Mouse (Mus musculus) G1E-ER4 (cell line): ENCODE measurements around the gene Poln. TPM values are rescaled to one million over a fixed set of nuclear protein-coding genes. Genes with fewer than 3 reads are reported as not detected.

Source experiments
- GATA1 ChIP-seq: IDR thresholded peaks from one replicate; pipeline ENCODE4 v1.8.0; 2012; ENCODE audit warnings: low read length, inconsistent platforms
- polyA plus RNA-seq: library from polyadenylated mRNA; stranded (reverse); fragments of >175 nt; gene quantifications from 2 replicates; pipeline ENCODE4 v1.2.3, GENCODE M21; 2012

Gene Poln
- polyA plus RNA-seq = 0.02 and 0.04 TPM in 2 replicates

- no peak for TF ChIP-seq GATA1
Measured at GRCm38 (mm10) chr5:34168950-34169891, at the start of gene Poln, which contains the start of gene Haus3. Gene Poln, minus strand, starts transcription at chr5:34169448. Gene Haus3, minus strand, starts transcription at chr5:34169527.

- TF ChIP-seq GATA1 = no peak
Measured at GRCm38 (mm10) chr5:34218672-34219071, 49.4 kb upstream of the Poln start.

GRCm38 (mm10) chr5:34217756-34218155, 48.5 kb upstream of the Poln start:
- no peak for TF ChIP-seq GATA1

- TF ChIP-seq GATA1 = no peak
Measured at GRCm38 (mm10) chr5:34216025-34216424, 46.8 kb upstream of the Poln start.

- no peak for TF ChIP-seq GATA1
Measured at GRCm38 (mm10) chr5:34213659-34214058, 44.4 kb upstream of the Poln start.

GRCm38 (mm10) chr5:34210279-34210678, 41.0 kb upstream of the Poln start:
- no peak for TF ChIP-seq GATA1

- TF ChIP-seq GATA1 = no peak
Measured at GRCm38 (mm10) chr5:34207503-34207902, 38.3 kb upstream of the Poln start.

- no peak for TF ChIP-seq GATA1
Measured at GRCm38 (mm10) chr5:34205788-34206187, 36.5 kb upstream of the Poln start.

- TF ChIP-seq GATA1 = no peak
Measured at GRCm38 (mm10) chr5:34204911-34205310, 35.7 kb upstream of the Poln start.

- no peak for TF ChIP-seq GATA1
Measured at GRCm38 (mm10) chr5:34202006-34202405, 32.8 kb upstream of the Poln start.

GRCm38 (mm10) chr5:34201396-34201795, 32.1 kb upstream of the Poln start:
- TF ChIP-seq GATA1 = no peak

- no peak for TF ChIP-seq GATA1
Measured at GRCm38 (mm10) chr5:34198615-34199014, 29.4 kb upstream of the Poln start.

- TF ChIP-seq GATA1 = no peak
Measured at GRCm38 (mm10) chr5:34197243-34197642, 28.0 kb upstream of the Poln start.

- TF ChIP-seq GATA1 = no peak
Measured at GRCm38 (mm10) chr5:34196423-34196822, 27.2 kb upstream of the Poln start.

- TF ChIP-seq GATA1 = no peak
Measured at GRCm38 (mm10) chr5:34195786-34196185, 26.5 kb upstream of the Poln start.

GRCm38 (mm10) chr5:34194975-34195662, 25.9 kb upstream of the Poln start:
- TF ChIP-seq GATA1 = no peak
